Mouse (Mus musculus) lung, embryonic 15.5 days (tissue): ENCODE data around the gene Fmnl3. TPM values are rescaled to one million over a fixed set of nuclear protein-coding genes. Genes with fewer than 3 reads are reported as not detected.

Source experiments
- polyA plus RNA-seq: library from polyadenylated mRNA; unstranded; fragments of >200 nt; fragmentation: Nextera tagmentation; extraction: Ambion mirVana; gene quantifications from 2 replicates; pipeline ENCODE4 v1.2.1, GENCODE M21; 2015

The Fmnl3 gene
- polyA plus RNA-seq, 1 experiment from 2014 or later = 34.9 TPM

Other genes starting within 250 kb of the Fmnl3 start
- 37.8 and 38.9 TPM in 2 replicates for gene Spats2, start 244.6 kb downstream of the Fmnl3 start, polyA plus RNA-seq
- 0.65 and 0.79 TPM in 2 replicates for gene Kcnh3, start 145.6 kb downstream of the Fmnl3 start, polyA plus RNA-seq
- gene Mcrs1, start 118.5 kb downstream of the Fmnl3 start, polyA plus RNA-seq = 141 TPM in 2 replicates
- gene Prpf40b, start 75.4 kb downstream of the Fmnl3 start, polyA plus RNA-seq = 55.1 and 55.3 TPM in 2 replicates
- 0.05 and 0.35 TPM in 2 replicates for gene Fam186b, start 74.6 kb downstream of the Fmnl3 start, polyA plus RNA-seq
- 382 and 427 TPM in 2 replicates for gene Tmbim6, start 22.4 kb upstream of the Fmnl3 start, polyA plus RNA-seq
- 8.7 and 11.6 TPM in 2 replicates for gene Nckap5l, start 87.3 kb upstream of the Fmnl3 start, polyA plus RNA-seq
- 15.0 and 16.1 TPM in 2 replicates for gene Bcdin3d, start 104.2 kb upstream of the Fmnl3 start, polyA plus RNA-seq
- 1.1 and 1.4 TPM in 2 replicates for gene Faim2, start 157.7 kb upstream of the Fmnl3 start, polyA plus RNA-seq
- 0.34 TPM in 1 of 2 replicates, not detected in the other for gene Aqp2, start 208.6 kb upstream of the Fmnl3 start, polyA plus RNA-seq
- 1.5 and 1.9 TPM in 2 replicates for gene Aqp5, start 220.3 kb upstream of the Fmnl3 start, polyA plus RNA-seq
- gene Aqp6, start 230.9 kb upstream of the Fmnl3 start, polyA plus RNA-seq = not detected in 2 replicates